Mouse (Mus musculus) kidney, postnatal 4 days (tissue): ENCODE results near the gene Serf1.
"Not testable (repeated sequence)": the region's sequence is repeated elsewhere in the genome, so short reads cannot be mapped to it uniquely, and the experiment has no call there.

Experiments used
- DNase-seq, 2 experiments: peaks; one replicate each; pipeline ENCODE4 v3.0.0; 2021; ENCODE audit warnings: mixed read lengths in 2 of 2

The Serf1 gene

GRCm38 (mm10) chr13:100107652-100108472, at the start of gene Serf1:
TSS of gene Serf1 (plus strand) at chr13:100108012.
- peak; percentile 90 to 94 for DNase-seq

DNA sequence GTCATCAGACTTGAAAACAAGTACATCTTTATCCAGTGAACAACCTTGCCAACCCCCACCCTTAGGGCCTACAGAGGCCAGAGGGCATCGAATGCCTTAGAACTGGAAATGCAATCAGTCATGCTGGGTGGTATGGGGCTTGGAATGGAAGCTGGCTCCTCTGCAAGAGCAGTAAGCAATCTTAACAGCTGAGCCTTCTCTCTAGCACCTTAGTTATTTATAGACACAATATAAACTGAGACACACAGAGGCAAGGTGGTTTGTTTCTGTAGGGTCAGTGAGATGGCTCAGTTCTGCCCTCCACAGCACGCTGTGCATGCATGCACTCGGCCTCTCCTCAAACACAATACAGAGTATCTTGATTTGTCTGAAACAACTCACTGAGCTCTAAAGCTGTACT, 43.9 kb upstream of the Serf1 start:
- no peak for DNase-seq

DNA sequence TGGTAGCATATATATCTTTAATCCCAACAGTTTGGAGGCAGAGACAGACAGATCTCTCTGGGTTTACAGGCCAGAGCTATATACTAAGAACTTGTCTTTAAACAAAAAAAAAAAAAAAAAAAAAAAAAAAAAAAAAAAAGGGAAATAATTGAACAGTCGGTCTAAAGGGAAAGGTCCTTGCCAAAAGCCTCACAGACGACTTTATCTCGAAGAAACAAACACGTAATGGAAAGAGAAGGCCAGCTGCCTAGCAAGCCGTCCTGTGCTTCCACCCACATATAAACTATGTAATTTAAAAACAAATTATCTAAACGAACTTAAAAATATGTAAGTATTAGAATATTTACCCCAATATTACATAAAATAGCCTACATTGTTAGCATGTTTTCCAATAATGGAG, 40.0 kb upstream of the Serf1 start:
- DNase-seq = no peak

DNA sequence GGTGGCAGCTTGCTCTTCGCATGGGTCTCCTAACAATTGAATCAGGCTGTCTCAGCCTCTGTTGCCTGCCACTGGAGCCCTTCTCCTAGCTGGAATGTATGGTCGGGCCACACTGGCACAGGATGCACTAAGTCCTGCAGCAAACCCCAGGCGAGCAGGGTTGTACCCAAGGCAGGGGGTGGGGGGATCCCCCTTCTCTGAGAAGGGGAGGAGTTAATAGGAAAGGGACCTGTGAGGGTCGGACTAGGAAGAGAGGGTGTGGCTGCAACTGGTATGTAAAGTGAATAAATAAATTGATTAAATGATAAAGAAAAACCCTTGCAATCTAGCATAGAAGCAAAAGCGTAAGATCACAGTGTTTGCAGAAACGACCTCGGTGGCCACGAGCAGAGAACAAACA, 36.3 kb upstream of the Serf1 start:
- DNase-seq = no peak

GRCm38 (mm10) chr13:100098808-100099207, 9.0 kb upstream of the Serf1 start:
- no peak for DNase-seq

- no peak for DNase-seq
These were observed 4.7 kb upstream of the Serf1 start for GRCm38 (mm10) chr13:100103052-100103658.

GRCm38 (mm10) chr13:100103748-100104254, 4.0 kb upstream of the Serf1 start, which contains the start of gene Bdp1:
TSS of gene Bdp1 (minus strand) at chr13:100104070.
- DNase-seq = peak; percentile 97

DNA sequence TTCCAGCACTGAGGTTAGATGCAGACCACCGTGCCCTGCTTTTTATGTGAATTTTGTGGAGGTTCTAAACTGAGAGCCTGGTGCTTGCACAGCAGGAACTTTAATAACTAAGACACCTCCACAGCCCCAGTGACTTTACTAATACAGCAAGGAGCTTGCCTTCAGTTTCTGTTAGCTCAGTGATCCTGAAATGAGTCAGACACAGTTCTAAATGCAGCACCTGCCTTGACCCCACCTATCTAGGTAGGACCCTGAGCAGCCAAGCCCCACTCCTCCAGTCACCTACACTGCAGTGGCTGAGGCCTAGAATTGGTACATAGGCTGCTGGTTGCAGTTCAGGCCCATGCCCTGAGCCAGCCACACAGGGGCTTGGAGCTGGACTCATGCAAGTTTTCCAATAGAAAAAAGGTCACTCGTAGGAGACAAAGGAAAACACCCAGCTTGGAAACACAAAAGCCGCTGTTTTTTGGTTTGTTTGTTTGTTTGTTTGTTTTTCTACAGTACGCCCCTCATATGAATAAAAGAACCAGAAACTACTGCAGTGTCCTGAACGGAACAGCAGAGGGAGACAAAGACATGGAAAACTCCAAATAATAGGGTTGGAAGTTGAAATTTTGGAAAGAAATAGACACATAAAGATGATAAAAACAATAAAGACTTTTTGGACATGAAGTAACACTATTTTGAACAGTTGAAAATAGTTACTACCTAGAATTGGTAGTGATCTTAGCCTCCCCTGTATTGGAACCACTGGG, 4.6 kb downstream of the Serf1 start:
- peak in 1 of 2 experiments; percentile 19 for DNase-seq

DNA sequence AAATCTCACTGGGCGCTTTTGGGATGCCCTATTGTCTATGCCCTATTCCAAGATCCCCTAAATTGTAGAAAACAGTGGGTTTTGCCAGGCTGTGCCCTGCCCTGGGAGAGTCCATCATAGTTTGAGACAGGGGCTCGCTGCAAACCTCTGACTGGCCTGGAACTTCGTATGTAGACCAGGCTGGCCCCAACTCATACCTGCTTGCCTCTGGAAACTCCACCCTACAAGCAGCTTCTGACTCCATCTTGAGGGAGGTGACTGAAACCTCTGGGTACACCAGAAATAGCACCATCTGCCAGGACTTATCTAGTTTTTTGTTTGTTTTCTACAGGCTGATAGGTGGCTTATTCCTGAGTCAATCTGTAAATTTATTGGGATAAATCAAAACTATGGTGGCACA, 16.2 kb downstream of the Serf1 start:
- DNase-seq = no peak

- peak; percentile 92 to 95 for DNase-seq
These were observed 16.8 kb downstream of the Serf1 start, which contains the start of gene Smn1 for GRCm38 (mm10) chr13:100124423-100125257. TSS of gene Smn1 (plus strand) at chr13:100124852.

DNA sequence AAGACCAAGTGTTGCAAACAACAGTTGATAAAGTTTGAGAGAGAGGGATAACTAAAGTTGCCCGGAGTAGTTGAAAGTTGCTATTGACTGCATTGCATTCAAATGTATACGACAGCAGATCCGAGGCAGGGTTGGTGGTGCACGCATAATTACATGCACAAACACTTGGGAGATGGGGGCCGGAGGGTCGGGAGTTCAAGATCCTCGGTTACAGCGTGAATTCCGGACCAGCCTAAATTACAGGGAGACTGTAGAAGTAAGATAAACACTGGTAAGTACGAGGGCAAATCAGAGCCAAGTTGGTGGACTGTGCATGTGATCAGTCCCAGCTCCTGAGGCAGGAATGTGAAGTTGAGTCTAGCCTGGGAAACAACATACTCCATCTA, 17.4 kb downstream of the Serf1 start:
- no peak for DNase-seq

- no peak for DNase-seq
These were observed 34.0 kb downstream of the Serf1 start for GRCm38 (mm10) chr13:100141646-100142314.

GRCm38 (mm10) chr13:100152659-100153058, 44.8 kb downstream of the Serf1 start:
- no peak for DNase-seq

DNA sequence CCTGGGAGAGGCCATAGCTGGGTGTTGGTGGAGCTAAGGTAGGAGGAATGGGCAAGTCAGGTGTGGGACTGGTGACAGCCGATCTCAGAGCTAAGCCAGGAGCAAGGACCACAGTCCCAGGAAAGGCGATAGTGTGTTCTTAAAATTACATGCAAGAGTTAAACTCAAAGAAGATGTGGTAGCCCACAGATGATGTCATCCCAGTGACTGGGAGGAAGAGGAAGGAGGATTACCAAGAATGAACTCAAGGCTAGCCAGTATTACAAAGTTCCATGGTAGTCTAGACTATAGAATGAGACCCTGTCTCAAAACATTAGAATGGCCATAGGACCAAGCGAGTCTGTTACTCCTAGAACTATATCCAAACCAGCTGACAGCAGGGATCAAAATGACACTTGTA, 48.8 kb downstream of the Serf1 start:
- DNase-seq = no peak

GRCm38 (mm10) chr13:100161171-100161870, 53.5 kb downstream of the Serf1 start:
- not testable (repeated sequence) for DNase-seq

DNA sequence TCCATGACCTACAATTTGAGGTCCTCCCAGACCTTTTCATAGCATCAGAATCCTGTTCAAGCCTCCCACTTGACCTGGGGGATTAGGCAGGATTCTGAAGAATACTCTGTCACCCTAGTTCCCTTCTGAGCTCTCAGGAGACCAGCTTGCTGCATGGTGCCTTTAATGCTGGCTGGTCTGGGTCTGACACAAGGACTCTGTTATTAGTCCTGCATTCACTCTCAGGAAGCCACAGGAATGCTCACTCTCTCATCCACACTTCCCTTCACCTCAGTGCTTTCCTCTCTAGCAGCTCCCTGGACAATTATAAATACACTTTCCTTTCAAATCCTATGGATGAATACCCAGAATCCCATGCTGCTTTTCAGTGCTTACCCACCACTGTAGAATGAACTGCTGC, 54.7 kb downstream of the Serf1 start:
- DNase-seq = not testable (repeated sequence)
